Mouse (Mus musculus): ENCODE results near the gene Pak1ip1. TPM values are rescaled to one million over a fixed set of nuclear protein-coding genes. Genes with fewer than 3 reads are reported as not detected.

Pak1ip1 gene
- polyA plus RNA-seq, 1 experiment = 33.4 TPM

- WGBS = 89% methylated on average over 13 of the region's 13 CpGs
- Histone ChIP-seq H3K4me1 (ENCODE audit: control insufficient read depth, insufficient read depth, low read length) (peaks cover 5% of the 10 kb centered on the region), H3K4me3 (replicated peaks; ENCODE audit: extremely low read depth, low read depth, low read length) (no peak overlapping the region)
- TF ChIP-seq CTCF (IDR thresholded peaks at IDR 0.05; ENCODE audit: insufficient read depth, low read length) (no peak), POLR2A (IDR thresholded peaks at IDR 0.05; ENCODE audit: borderline replicate concordance, extremely low read depth, low read depth, low read length) (no peak)
- no peak for DNase-seq
Observed at GRCm38 (mm10) chr13:41018756-41019591, 18.2 kb downstream of the Pak1ip1 start.

GRCm38 (mm10) chr13:41020494-41020893, 19.7 kb downstream of the Pak1ip1 start:
- DNase-seq = no peak

GRCm38 (mm10) chr13:41021607-41022006, 20.8 kb downstream of the Pak1ip1 start:
- Histone ChIP-seq H3K4me3 (replicated peaks; ENCODE audit: extremely low read depth, low read depth, low read length) (no peak overlapping the region), H3K4me1 (ENCODE audit: control insufficient read depth, insufficient read depth, low read length) (peaks cover 5% of the 10 kb centered on the region)
- DNase-seq = no peak
- TF ChIP-seq CTCF (IDR thresholded peaks at IDR 0.05; ENCODE audit: insufficient read depth, low read length) (no peak), POLR2A (IDR thresholded peaks at IDR 0.05; ENCODE audit: borderline replicate concordance, extremely low read depth, low read depth, low read length) (no peak)
- 85% methylated on average over 6 of the region's 6 CpGs for WGBS

More at GRCm38 (mm10) chr13:41020494-41020893, 19.7 kb downstream of the Pak1ip1 start:
- no peak for TF ChIP-seq POLR2A (IDR thresholded peaks at IDR 0.05; ENCODE audit: borderline replicate concordance, extremely low read depth, low read depth, low read length)
- no peak for TF ChIP-seq CTCF (IDR thresholded peaks at IDR 0.05; ENCODE audit: insufficient read depth, low read length)
- 65% methylated on average over 7 of the region's 7 CpGs for WGBS
- peaks cover 5% of the 10 kb centered on the region for H3K4me1 ChIP-seq (ENCODE audit: control insufficient read depth, insufficient read depth, low read length)
- no peak overlapping the region for H3K4me3 ChIP-seq (replicated peaks; ENCODE audit: extremely low read depth, low read depth, low read length)

GRCm38 (mm10) chr13:41022099-41022498, 21.3 kb downstream of the Pak1ip1 start:
- DNase-seq = no peak
- peaks cover 2% of the 10 kb centered on the region for H3K4me1 ChIP-seq (ENCODE audit: control insufficient read depth, insufficient read depth, low read length)
- 76% methylated on average over 13 of the region's 13 CpGs for WGBS
- no peak for TF ChIP-seq POLR2A (IDR thresholded peaks at IDR 0.05; ENCODE audit: borderline replicate concordance, extremely low read depth, low read depth, low read length)
- no peak for TF ChIP-seq CTCF (IDR thresholded peaks at IDR 0.05; ENCODE audit: insufficient read depth, low read length)
- no peak overlapping the region for H3K4me3 ChIP-seq (replicated peaks; ENCODE audit: extremely low read depth, low read depth, low read length)

- 69% methylated on average over 5 of the region's 5 CpGs for WGBS
- no peak for TF ChIP-seq CTCF (IDR thresholded peaks at IDR 0.05; ENCODE audit: insufficient read depth, low read length)
- TF ChIP-seq POLR2A (IDR thresholded peaks at IDR 0.05; ENCODE audit: borderline replicate concordance, extremely low read depth, low read depth, low read length) = no peak
- no peak overlapping the region for H3K4me3 ChIP-seq (replicated peaks; ENCODE audit: extremely low read depth, low read depth, low read length)
- no peaks in the 10 kb centered on the region for H3K4me1 ChIP-seq (ENCODE audit: control insufficient read depth, insufficient read depth, low read length)
- no peak for DNase-seq
Observed at GRCm38 (mm10) chr13:41030098-41030497, 29.3 kb downstream of the Pak1ip1 start.

GRCm38 (mm10) chr13:41042511-41042910, 41.7 kb downstream of the Pak1ip1 start:
- no peaks in the 10 kb centered on the region for H3K4me1 ChIP-seq (ENCODE audit: control insufficient read depth, insufficient read depth, low read length)
- no peak for DNase-seq
- 80% methylated on average over 4 of the region's 4 CpGs for WGBS
- H3K4me3 ChIP-seq (replicated peaks; ENCODE audit: extremely low read depth, low read depth, low read length) = no peak overlapping the region
- TF ChIP-seq CTCF (IDR thresholded peaks at IDR 0.05; ENCODE audit: insufficient read depth, low read length) (no peak), POLR2A (IDR thresholded peaks at IDR 0.05; ENCODE audit: borderline replicate concordance, extremely low read depth, low read depth, low read length) (no peak)

- DNase-seq = no peak
- Histone ChIP-seq H3K4me1 (ENCODE audit: control insufficient read depth, insufficient read depth, low read length) (no peaks in the 10 kb centered on the region), H3K4me3 (replicated peaks; ENCODE audit: extremely low read depth, low read depth, low read length) (no peak overlapping the region)
- WGBS = 87% methylated on average over 8 of the region's 8 CpGs
- no peak for TF ChIP-seq POLR2A (IDR thresholded peaks at IDR 0.05; ENCODE audit: borderline replicate concordance, extremely low read depth, low read depth, low read length)
- no peak for TF ChIP-seq CTCF (IDR thresholded peaks at IDR 0.05; ENCODE audit: insufficient read depth, low read length)
Observed at GRCm38 (mm10) chr13:41045901-41046300, 45.1 kb downstream of the Pak1ip1 start.

- DNase-seq = no peak
- WGBS = 81% methylated on average over 6 of the region's 6 CpGs
- H3K4me3 ChIP-seq (replicated peaks; ENCODE audit: extremely low read depth, low read depth, low read length) = no peak overlapping the region
- TF ChIP-seq POLR2A (IDR thresholded peaks at IDR 0.05; ENCODE audit: borderline replicate concordance, extremely low read depth, low read depth, low read length) (no peak), CTCF (IDR thresholded peaks at IDR 0.05; ENCODE audit: insufficient read depth, low read length) (no peak)
- H3K4me1 ChIP-seq (ENCODE audit: control insufficient read depth, insufficient read depth, low read length) = no peaks in the 10 kb centered on the region
Observed at GRCm38 (mm10) chr13:41047280-41047679, 46.5 kb downstream of the Pak1ip1 start.

- WGBS = 73% methylated on average over 5 of the region's 5 CpGs
- DNase-seq = no peak
- Histone ChIP-seq H3K4me1 (ENCODE audit: control insufficient read depth, insufficient read depth, low read length) (no peaks in the 10 kb centered on the region), H3K4me3 (replicated peaks; ENCODE audit: extremely low read depth, low read depth, low read length) (no peak overlapping the region)
- no peak for TF ChIP-seq CTCF (IDR thresholded peaks at IDR 0.05; ENCODE audit: insufficient read depth, low read length)
Observed at GRCm38 (mm10) chr13:41051965-41052364, 51.1 kb downstream of the Pak1ip1 start.

Other genes with a start within 250 kb of the Pak1ip1 start
- gene Gcnt2, start 141.3 kb upstream of the Pak1ip1 start, polyA plus RNA-seq (2012; rRNA removed) = 12.5 and 17.5 TPM in 2 replicates
- gene Tmem14c, start 15.3 kb downstream of the Pak1ip1 start, polyA plus RNA-seq (2012; rRNA removed) = 66.5 and 83.5 TPM in 2 replicates
- gene Mak, start 78.7 kb downstream of the Pak1ip1 start, polyA plus RNA-seq (2012; rRNA removed) = 2.8 and 4.1 TPM in 2 replicates
- 0.05 TPM in 1 of 2 replicates, not detected in the other for gene Gcm2, start 110.0 kb downstream of the Pak1ip1 start, polyA plus RNA-seq (2012; rRNA removed)
- not detected in 2 replicates for gene Sycp2l, start 113.3 kb downstream of the Pak1ip1 start, polyA plus RNA-seq (2012; rRNA removed)
- 0.03 and 0.08 TPM in 2 replicates for gene Elovl2, start 219.4 kb downstream of the Pak1ip1 start, polyA plus RNA-seq (2012; rRNA removed)
- 5.7 and 6.5 TPM in 2 replicates for gene Smim13, start 248.8 kb downstream of the Pak1ip1 start, polyA plus RNA-seq (2012; rRNA removed)